Mouse (Mus musculus): Measurements from ENCODE around the gene Ccnd1. TPM values are rescaled to one million over a fixed set of nuclear protein-coding genes. Genes with fewer than 3 reads are reported as not detected.
"Not testable (repeated sequence)": the region's sequence is repeated elsewhere in the genome, so short reads cannot be mapped to it uniquely, and the experiment has no call there.

Gene Ccnd1
- polyA plus RNA-seq, 1 experiment from 2014 or later, result 89.9 TPM

DNA sequence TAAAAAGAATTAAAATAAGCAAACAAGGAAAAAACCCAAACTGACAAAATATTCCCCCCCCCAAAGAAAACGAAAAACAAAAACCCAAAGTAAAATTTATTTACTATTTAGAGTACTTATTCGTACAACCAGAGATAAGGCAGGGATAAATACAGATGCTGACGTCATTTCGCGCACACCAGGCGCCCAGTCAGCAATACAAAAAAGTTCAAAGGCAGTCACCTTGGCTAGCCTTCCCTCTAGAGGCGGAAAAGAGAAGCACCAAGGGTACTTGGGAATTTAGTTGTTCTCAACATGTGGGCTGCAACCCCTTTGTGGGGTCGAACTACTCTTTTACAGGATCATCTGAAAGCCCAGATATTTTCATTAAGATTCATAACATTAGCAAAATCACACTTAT is 31.9 kb downstream of the Ccnd1 start:
- H3K27me3 ChIP-seq (replicated peaks), result peaks cover 15% of the 10 kb centered on the region; the same call in 1 of the 2 replicates
- no peak for ATAC-seq (ENCODE audit: insufficient number of reproducible peaks, low FRiP score)
- H3K9me3 ChIP-seq (replicated peaks), result 0 out of 2 replicates have a peak, but pooled peaks cover 3% of the 10 kb centered on the region
- WGBS, result 6% methylated on average over 8 of the region's 8 CpGs
- H3K27ac ChIP-seq (ENCODE audit: poor library complexity, severe bottlenecking), result no peak overlapping the region
- 0 out of 2 replicates have a peak, but pooled peaks cover 3% of the 10 kb centered on the region for H3K4me1 ChIP-seq (replicated peaks)
- no peak overlapping the region for H3K9ac ChIP-seq
- no peak overlapping the region for H3K4me2 ChIP-seq
- no peaks in the 10 kb centered on the region for H3K36me3 ChIP-seq
- H3K4me3 ChIP-seq, result no peak overlapping the region

DNA sequence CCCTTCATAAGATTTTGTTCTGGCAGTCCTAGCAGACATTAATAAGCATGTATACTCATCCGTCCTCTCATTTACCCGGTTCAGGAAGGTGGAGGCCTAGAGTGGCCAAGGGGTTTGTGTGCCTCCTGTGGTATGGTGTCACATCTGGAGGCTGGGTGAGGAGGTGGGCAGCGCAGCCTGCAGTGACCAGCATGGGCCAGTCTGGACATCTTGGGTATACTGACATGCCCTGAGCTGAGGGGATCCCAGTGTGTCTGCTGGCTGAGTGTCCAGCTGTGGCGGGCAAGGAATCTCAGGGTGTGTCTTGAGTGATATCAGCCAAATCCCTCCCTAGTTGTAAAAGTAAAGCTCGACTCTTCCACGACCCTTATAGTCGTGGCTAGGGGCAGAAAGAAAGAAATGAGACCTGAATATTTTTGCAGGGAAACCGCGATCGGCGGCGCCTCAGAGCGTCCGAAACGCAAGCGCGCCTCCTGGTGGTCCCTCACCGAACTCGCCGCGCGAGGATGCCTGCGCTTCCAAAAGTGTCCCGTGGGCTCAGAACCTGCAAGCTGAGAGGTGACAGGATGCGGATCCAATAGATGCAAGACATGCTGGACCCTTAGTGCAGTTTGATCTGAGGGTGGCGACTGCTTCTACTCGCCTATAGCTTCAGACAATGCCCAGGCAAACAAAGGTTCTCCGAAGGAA is 32.9 kb downstream of the Ccnd1 start:
- 10% methylated on average over 28 of the region's 28 CpGs for WGBS
- Histone ChIP-seq H3K27me3 (replicated peaks) (peaks cover 24% of the 10 kb centered on the region), H3K4me1 (replicated peaks) (0 out of 2 replicates have a peak, but pooled peaks cover 3% of the 10 kb centered on the region), H3K36me3 (no peaks in the 10 kb centered on the region), H3K9ac (no peak overlapping the region), H3K4me2 (peak overlapping the region; percentile 55), H3K27ac (ENCODE audit: poor library complexity, severe bottlenecking) (no peak overlapping the region), H3K9me3 (replicated peaks) (0 out of 2 replicates have a peak, but pooled peaks cover 3% of the 10 kb centered on the region), H3K4me3 (no peak overlapping the region)
- ATAC-seq (ENCODE audit: insufficient number of reproducible peaks, low FRiP score), result no peak

DNA sequence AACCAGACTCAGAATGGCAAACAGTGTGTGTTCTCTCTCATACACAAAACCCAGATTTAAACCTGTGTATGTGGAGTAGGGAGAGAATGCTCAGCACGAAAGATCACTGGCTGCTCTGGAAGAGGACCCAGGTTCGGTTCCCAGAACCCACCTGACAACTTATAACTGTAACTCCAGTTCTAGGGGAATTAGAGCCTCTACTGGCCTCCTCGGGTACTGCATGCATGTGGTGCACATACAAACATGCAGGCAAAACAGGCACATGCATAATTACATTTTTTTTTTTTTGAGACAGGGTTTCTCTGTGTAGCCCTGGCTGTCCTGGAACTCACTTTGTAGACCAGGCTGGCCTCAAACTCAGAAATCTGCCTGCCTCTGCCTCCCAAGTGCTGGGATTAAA is 34.2 kb downstream of the Ccnd1 start:
- not testable (repeated sequence) for ATAC-seq (ENCODE audit: insufficient number of reproducible peaks, low FRiP score); H3K4me1 ChIP-seq (replicated peaks); H3K9me3 ChIP-seq (replicated peaks); H3K9ac ChIP-seq; H3K36me3 ChIP-seq; H3K27ac ChIP-seq (ENCODE audit: poor library complexity, severe bottlenecking); H3K4me2 ChIP-seq; H3K4me3 ChIP-seq
- 86% methylated on average over 3 of the region's 3 CpGs for WGBS
- peaks cover 26% of the 10 kb centered on the region for H3K27me3 ChIP-seq (replicated peaks)

DNA sequence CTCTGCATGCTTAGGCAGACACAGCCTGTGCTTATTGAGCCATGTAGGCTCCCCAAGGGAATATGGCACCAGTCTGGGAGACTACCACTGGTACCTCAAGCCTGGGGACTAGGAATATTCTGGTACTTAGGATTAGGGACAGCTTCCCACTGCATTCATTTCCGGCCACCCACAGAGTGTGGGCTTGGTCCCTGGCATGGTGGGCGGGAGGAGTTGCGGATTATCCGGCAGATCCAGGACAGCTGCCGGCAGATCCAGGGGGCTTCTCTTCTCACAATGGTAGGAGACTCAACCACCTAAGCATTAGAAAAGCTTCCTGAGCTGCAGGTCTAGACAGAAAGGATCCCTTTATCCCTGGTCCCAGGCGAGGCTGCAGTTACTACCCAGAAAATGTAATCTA is 41.2 kb downstream of the Ccnd1 start:
- H3K4me1 ChIP-seq (replicated peaks), result peaks cover 22% of the 10 kb centered on the region
- no peak overlapping the region for H3K27ac ChIP-seq (ENCODE audit: poor library complexity, severe bottlenecking)
- no peak overlapping the region for H3K9ac ChIP-seq
- ATAC-seq (ENCODE audit: insufficient number of reproducible peaks, low FRiP score), result no peak
- no peak overlapping the region for H3K4me3 ChIP-seq
- no peak overlapping the region for H3K4me2 ChIP-seq
- no peaks in the 10 kb centered on the region for H3K36me3 ChIP-seq
- no peaks in the 10 kb centered on the region for H3K9me3 ChIP-seq (replicated peaks)
- WGBS, result 44% methylated on average over 6 of the region's 6 CpGs
- H3K27me3 ChIP-seq (replicated peaks), result peaks cover 74% of the 10 kb centered on the region

DNA sequence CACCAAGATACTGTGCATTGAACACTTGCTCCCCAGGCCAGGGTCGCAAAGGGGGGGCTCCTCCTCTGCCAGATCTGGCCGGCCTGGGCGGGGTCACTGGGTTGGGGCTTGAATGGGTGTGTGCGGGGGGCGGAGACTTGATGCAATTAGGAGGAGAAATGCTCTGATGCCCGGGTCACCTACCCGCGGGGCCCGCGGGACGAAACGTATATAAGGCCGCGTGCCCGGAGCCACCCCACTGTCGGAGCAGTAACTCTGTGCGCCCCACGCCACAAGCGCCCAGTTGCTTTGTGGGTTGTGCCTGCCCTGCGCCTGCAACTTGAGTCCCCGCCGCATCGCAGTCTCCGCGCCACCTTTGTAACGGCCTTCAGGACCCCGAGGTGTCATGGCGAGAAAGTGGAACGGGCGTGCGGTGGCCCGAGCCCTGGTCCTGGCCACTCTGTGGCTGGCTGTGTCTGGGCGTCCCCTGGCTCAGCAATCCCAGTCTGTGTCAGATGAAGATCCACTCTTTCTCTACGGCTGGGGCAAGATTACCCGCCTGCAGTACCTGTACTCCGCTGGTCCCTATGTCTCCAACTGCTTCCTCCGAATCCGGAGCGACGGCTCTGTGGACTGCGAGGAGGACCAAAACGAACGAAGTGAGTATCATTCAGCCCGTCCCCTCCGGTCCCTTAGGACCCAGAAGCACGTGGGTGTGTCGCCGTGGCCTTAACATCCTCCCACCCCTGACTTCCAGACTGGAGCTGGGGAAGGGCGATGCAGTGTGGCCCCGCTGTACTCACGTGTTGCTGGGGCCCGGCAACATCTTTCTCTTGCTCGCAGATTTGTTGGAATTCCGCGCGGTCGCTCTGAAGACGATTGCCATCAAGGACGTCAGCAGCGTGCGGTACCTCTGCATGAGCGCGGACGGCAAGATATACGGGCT is 43.2 kb downstream of the Ccnd1 start, which contains the start of gene Fgf15:
Fgf15 (plus strand) TSS at position 238 of the 925 bp plus-strand sequence.
- peak within 1 kb of the TSS; percentile 63 for H3K9ac ChIP-seq
- H3K9me3 ChIP-seq (replicated peaks), result no peaks in the 10 kb centered on the region
- peak within 1 kb of the TSS; percentile 50 for H3K4me3 ChIP-seq
- under 1% methylated on average over 65 of the region's 65 CpGs for WGBS
- no peaks in the 10 kb centered on the region for H3K36me3 ChIP-seq
- H3K27ac ChIP-seq (ENCODE audit: poor library complexity, severe bottlenecking), result no peak within 1 kb of the TSS
- H3K4me1 ChIP-seq (replicated peaks), result peaks cover 22% of the 10 kb centered on the region
- H3K4me2 ChIP-seq, result peak within 1 kb of the TSS; percentile 92
- peak; percentile 60; the same call in 1 of the 2 replicates for ATAC-seq (ENCODE audit: insufficient number of reproducible peaks, low FRiP score)
- peaks cover 69% of the 10 kb centered on the region for H3K27me3 ChIP-seq (replicated peaks)

DNA sequence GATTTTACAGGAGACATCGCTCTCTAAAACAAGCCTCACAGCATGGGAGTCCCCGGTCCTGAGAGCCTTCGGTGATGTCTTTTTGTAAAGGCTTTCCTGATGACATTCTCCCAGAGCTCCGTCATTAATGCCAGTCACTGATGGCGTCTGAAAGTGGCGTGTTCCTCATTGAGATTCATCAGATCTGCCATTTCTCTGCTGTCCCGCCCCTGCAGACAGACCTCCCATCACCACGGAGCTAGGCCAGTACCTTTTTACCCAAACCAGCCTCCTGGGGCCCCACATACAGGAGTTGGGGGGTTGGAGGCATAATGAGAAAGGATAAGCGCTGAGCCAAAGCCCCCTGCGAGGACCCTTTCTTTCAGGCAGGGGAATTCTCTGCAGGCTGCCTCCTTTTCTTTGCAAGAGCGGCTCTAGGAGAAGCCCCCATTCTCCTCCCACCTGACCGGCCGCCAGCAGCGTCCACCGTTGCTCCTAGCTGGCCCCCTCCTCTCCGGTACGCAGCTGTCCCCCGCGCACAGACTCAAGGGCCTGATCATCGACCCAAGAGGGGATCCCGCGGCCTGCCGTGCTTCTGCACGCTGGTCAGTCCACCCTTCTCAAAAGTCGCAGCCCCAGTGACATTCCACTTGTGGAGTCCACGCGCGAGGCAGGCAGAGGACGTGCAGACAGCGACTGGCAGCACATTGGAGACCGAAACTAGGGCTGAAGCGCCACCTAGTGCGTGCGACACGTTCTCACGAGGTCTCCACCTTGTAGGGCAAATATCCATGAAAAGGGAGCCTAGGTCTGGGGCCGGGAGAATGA is 44.2 kb downstream of the Ccnd1 start:
- peaks cover 22% of the 10 kb centered on the region for H3K4me1 ChIP-seq (replicated peaks)
- ATAC-seq (ENCODE audit: insufficient number of reproducible peaks, low FRiP score), result peak; percentile 74
- peaks cover 69% of the 10 kb centered on the region for H3K27me3 ChIP-seq (replicated peaks)
- H3K36me3 ChIP-seq, result no peaks in the 10 kb centered on the region
- peak overlapping the region; percentile 92 for H3K4me2 ChIP-seq
- peaks cover 3% of the 10 kb centered on the region; the same call in 1 of the 2 replicates for H3K9me3 ChIP-seq (replicated peaks)
- no peak overlapping the region for H3K27ac ChIP-seq (ENCODE audit: poor library complexity, severe bottlenecking)
- peak overlapping the region; percentile 63 for H3K9ac ChIP-seq
- WGBS, result under 1% methylated on average over 37 of the region's 37 CpGs
- peak overlapping the region; percentile 50 for H3K4me3 ChIP-seq

DNA sequence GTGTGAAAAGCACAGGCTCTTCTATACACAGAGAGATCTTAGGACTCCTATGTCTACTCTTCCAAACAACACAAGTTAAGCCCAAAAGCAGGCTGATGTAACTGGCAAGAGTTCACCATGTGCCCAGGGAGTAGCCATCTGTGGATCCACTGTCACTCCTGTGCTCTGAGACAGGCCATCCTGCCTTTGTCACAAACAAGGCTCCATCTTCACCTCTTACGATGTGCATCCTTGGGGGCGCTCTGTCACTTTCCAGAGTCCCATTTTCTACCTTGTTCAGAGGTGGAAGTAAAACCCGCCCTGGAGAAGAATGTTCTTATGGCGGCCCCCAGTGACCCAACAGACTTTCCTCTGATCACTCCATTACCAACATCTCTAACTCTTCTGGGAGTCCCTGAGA is 45.0 kb downstream of the Ccnd1 start:
- H3K4me3 ChIP-seq, result no peak overlapping the region
- ATAC-seq (ENCODE audit: insufficient number of reproducible peaks, low FRiP score), result no peak
- 2% methylated on average over 4 of the region's 4 CpGs for WGBS

DNA sequence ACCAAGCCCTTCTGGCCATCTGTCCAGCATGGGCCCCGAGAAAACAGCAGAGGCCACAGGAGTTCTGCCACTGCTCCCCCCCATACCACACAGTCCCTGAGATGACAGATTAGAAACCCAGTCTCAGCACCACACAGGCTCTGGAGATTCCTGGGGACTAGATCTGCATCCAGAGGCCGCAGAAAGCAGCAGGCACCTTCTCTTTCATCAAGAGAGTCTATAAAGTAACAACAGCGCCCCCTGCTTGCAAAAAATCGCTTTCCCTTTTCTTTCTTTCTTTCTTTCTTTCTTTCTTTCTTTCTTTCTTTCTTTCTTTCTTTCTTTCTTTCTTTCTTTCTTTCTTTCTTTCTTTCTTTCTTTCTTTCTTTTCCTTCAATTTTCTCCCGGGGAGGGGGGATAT is 45.5 kb downstream of the Ccnd1 start:
- Histone ChIP-seq H3K36me3 (no peaks in the 10 kb centered on the region), H3K4me3 (no peak overlapping the region), H3K9ac (no peak overlapping the region)

More for the DNA sequence above, 45.0 kb downstream of the Ccnd1 start:
- Histone ChIP-seq H3K9me3 (replicated peaks) (peaks cover 3% of the 10 kb centered on the region; the same call in 1 of the 2 replicates), H3K27ac (ENCODE audit: poor library complexity, severe bottlenecking) (no peak overlapping the region), H3K9ac (no peak overlapping the region), H3K4me2 (peak overlapping the region; percentile 92), H3K36me3 (no peaks in the 10 kb centered on the region), H3K27me3 (replicated peaks) (peaks cover 69% of the 10 kb centered on the region), H3K4me1 (replicated peaks) (peaks cover 22% of the 10 kb centered on the region)

DNA sequence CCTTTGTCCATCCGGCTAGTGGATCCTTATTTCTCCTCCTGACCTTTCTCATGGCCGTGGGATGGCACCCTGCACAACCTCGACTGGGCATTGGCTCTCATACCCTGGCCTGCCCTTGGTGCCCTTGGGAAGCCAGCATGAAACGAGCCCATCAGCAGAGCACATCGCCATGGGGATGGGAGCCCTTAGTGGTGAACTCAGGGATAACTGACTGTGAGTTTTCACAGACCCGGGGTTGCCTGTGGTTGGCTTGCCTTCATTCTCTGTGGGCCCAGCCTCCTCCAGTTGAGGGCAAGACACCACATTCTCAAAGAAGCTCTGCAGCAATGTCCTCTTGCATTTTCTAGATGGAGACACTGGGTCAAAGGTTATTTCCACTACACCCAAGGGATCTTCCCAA is 47.4 kb downstream of the Ccnd1 start:
- no peak for ATAC-seq (ENCODE audit: insufficient number of reproducible peaks, low FRiP score)
- WGBS, result 59% methylated on average over 6 of the region's 6 CpGs
- peaks cover 68% of the 10 kb centered on the region for H3K27me3 ChIP-seq (replicated peaks)

More for the DNA sequence above, 45.5 kb downstream of the Ccnd1 start:
- WGBS, result 4% methylated on average over 5 of the region's 5 CpGs
- Histone ChIP-seq H3K27ac (ENCODE audit: poor library complexity, severe bottlenecking) (no peak overlapping the region), H3K4me2 (no peak overlapping the region), H3K4me1 (replicated peaks) (peaks cover 22% of the 10 kb centered on the region), H3K27me3 (replicated peaks) (peaks cover 69% of the 10 kb centered on the region), H3K9me3 (replicated peaks) (peaks cover 3% of the 10 kb centered on the region; the same call in 1 of the 2 replicates)
- ATAC-seq (ENCODE audit: insufficient number of reproducible peaks, low FRiP score), result no peak

DNA sequence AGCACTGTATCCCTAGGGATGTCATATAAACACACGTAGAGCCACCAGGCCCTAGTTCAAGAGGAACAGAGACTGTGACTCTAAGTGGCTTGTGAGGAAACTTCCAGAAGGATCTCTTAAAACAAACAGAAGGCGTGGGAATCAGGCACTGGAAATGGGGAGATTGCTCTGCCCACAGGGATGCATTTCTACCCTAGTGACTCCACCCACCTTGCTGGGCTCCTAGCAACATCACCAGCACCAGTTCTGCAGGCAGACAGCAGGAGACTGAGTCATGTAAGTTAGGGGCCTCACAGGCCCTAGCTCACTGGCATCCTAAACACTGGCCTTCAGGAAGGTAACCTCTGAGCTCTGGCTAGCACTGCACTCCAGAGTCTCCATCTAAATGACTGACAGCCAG is 47.9 kb downstream of the Ccnd1 start:
- Histone ChIP-seq H3K4me3 (no peak overlapping the region), H3K27ac (ENCODE audit: poor library complexity, severe bottlenecking) (no peak overlapping the region), H3K9ac (no peak overlapping the region), H3K27me3 (replicated peaks) (peaks cover 68% of the 10 kb centered on the region), H3K4me1 (replicated peaks) (peaks cover 26% of the 10 kb centered on the region), H3K4me2 (no peak overlapping the region), H3K9me3 (replicated peaks) (peaks cover 3% of the 10 kb centered on the region; the same call in 1 of the 2 replicates), H3K36me3 (no peaks in the 10 kb centered on the region)
- 77% methylated on average over 2 of the region's 2 CpGs for WGBS
- no peak for ATAC-seq (ENCODE audit: insufficient number of reproducible peaks, low FRiP score)

More for the DNA sequence above, 47.4 kb downstream of the Ccnd1 start:
- H3K9ac ChIP-seq, result no peak overlapping the region
- H3K4me3 ChIP-seq, result no peak overlapping the region
- H3K4me2 ChIP-seq, result no peak overlapping the region
- peaks cover 29% of the 10 kb centered on the region for H3K4me1 ChIP-seq (replicated peaks)
- peaks cover 3% of the 10 kb centered on the region; the same call in 1 of the 2 replicates for H3K9me3 ChIP-seq (replicated peaks)
- H3K27ac ChIP-seq (ENCODE audit: poor library complexity, severe bottlenecking), result no peak overlapping the region
- H3K36me3 ChIP-seq, result no peaks in the 10 kb centered on the region

Measured in heart, embryonic 12.5 days (tissue).